Mouse (Mus musculus): ENCODE measurements around the gene C87436.

The C87436 gene

GRCm38 (mm10) chr6:86438272-86439118, at the start of gene C87436:
Gene C87436 (plus strand): TSS chr6:86438374.
- peak; percentile 96 for DNase-seq (ENCODE audit: extremely low spot score)

- no peak for DNase-seq (ENCODE audit: extremely low spot score)
Observed at GRCm38 (mm10) chr6:86388461-86388860, 49.7 kb upstream of the C87436 start.

- no peak for DNase-seq (ENCODE audit: extremely low spot score)
Observed at GRCm38 (mm10) chr6:86391326-86391725, 46.8 kb upstream of the C87436 start.

GRCm38 (mm10) chr6:86393187-86393586, 45.0 kb upstream of the C87436 start:
- no peak for DNase-seq (ENCODE audit: extremely low spot score)

GRCm38 (mm10) chr6:86394078-86394720, 44.0 kb upstream of the C87436 start:
- DNase-seq (ENCODE audit: extremely low spot score), result no peak

- no peak for DNase-seq (ENCODE audit: extremely low spot score)
Observed at GRCm38 (mm10) chr6:86395021-86395420, 43.2 kb upstream of the C87436 start.

- no peak for DNase-seq (ENCODE audit: extremely low spot score)
Observed at GRCm38 (mm10) chr6:86395969-86396368, 42.2 kb upstream of the C87436 start.

GRCm38 (mm10) chr6:86396581-86397256, 41.5 kb upstream of the C87436 start, which contains the start of gene Pcyox1:
Gene Pcyox1 (minus strand): TSS chr6:86397154.
- DNase-seq (ENCODE audit: extremely low spot score), result peak; percentile 93

- DNase-seq (ENCODE audit: extremely low spot score), result no peak
Observed at GRCm38 (mm10) chr6:86397257-86397980, 40.8 kb upstream of the C87436 start.

- no peak for DNase-seq (ENCODE audit: extremely low spot score)
Observed at GRCm38 (mm10) chr6:86398986-86399385, 39.2 kb upstream of the C87436 start.

GRCm38 (mm10) chr6:86399995-86400394, 38.2 kb upstream of the C87436 start:
- DNase-seq (ENCODE audit: extremely low spot score), result no peak

- peak; percentile 72 for DNase-seq (ENCODE audit: extremely low spot score)
Observed at GRCm38 (mm10) chr6:86400972-86401371, 37.2 kb upstream of the C87436 start.

GRCm38 (mm10) chr6:86402681-86403607, 35.2 kb upstream of the C87436 start:
- DNase-seq (ENCODE audit: extremely low spot score), result no peak

GRCm38 (mm10) chr6:86403728-86404099, 34.5 kb upstream of the C87436 start:
- DNase-seq (ENCODE audit: extremely low spot score), result peak; percentile 94

- DNase-seq (ENCODE audit: extremely low spot score), result peak; percentile 96
Observed at GRCm38 (mm10) chr6:86404100-86404861, 33.9 kb upstream of the C87436 start, which contains the start of gene Tia1. Gene Tia1 (plus strand): TSS chr6:86404219.

GRCm38 (mm10) chr6:86404996-86405395, 33.2 kb upstream of the C87436 start:
- DNase-seq (ENCODE audit: extremely low spot score), result peak; percentile 53

GRCm38 (mm10) chr6:86406306-86406705, 31.9 kb upstream of the C87436 start:
- DNase-seq (ENCODE audit: extremely low spot score), result no peak

- DNase-seq (ENCODE audit: extremely low spot score), result no peak
Observed at GRCm38 (mm10) chr6:86418711-86419110, 19.5 kb upstream of the C87436 start.

GRCm38 (mm10) chr6:86419239-86419638, 18.9 kb upstream of the C87436 start:
- DNase-seq (ENCODE audit: extremely low spot score), result no peak

- DNase-seq (ENCODE audit: extremely low spot score), result no peak
Observed at GRCm38 (mm10) chr6:86420491-86420890, 17.7 kb upstream of the C87436 start.
